Mouse (Mus musculus): ENCODE data around the gene Smim24. TPM values are rescaled to one million over a fixed set of nuclear protein-coding genes. Genes with fewer than 3 reads are reported as not detected.
A peak's percentile ranks its signal among the peaks of the same experiment; 100 is the strongest.

Gene Smim24
- polyA plus RNA-seq, 1 experiment from 2014 or later = 4.2 TPM

DNA sequence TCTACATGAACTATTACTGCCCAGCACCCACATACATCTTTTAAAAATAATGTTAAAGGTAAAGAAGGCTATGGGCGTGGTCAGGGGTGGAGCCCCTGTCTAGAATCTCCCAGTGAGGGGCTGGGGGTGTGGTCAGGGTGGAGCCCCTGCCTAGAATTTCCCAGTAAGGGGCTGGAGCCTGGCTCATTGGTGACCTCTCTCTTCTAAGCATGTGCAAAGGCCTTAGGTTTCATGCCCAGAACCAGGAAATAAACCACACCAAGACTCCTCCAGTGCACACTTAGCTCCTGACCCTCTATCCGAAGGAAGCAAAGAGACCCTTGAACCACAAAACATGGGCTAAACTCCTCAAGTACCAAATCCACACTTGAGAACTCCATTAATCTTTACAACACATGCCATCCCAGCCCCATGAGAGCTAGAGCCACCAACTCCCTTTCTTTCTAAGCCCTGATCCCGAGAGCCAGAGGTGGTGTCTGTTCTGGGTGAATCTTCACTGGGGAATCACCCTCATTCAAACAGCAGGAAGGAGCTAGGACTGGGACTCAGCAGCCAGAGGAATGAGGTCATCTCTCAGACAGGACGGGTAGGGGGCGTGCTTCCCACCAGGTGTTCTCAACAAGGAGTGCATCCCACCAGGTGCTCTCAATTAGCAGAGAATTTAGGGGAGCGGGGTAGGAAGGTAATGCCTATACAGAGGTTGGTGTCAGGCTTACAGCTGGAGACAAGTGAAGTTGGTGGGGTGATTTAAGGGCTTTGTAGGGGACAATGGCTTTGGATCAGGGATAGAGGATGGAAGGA is 16.1 kb upstream of the Smim24 start:
- peaks cover 4% of the 10 kb centered on the region for H3K36me3 ChIP-seq (ENCODE audit: control insufficient read depth, insufficient read depth, low read length)
- peak overlapping the region; percentile 83 for H3K4me2 ChIP-seq
- no peak for ATAC-seq (replicated peaks; ENCODE audit: insufficient number of reproducible peaks, low FRiP score, low TSS enrichment)
- peak overlapping the region; percentile 93 for H3K4me3 ChIP-seq (ENCODE audit: low read depth, low read length)
- peaks cover 21% of the 10 kb centered on the region for H3K4me1 ChIP-seq (ENCODE audit: control insufficient read depth, insufficient read depth, low read length)
- WGBS (ENCODE audit: insufficient replicate concordance) = 32% methylated on average over 6 of the region's 6 CpGs
- peak overlapping the region; percentile 97 for H3K9ac ChIP-seq (ENCODE audit: low read depth, low read length)
- no peaks in the 10 kb centered on the region for H3K9me3 ChIP-seq (replicated peaks; ENCODE audit: control insufficient read depth, low read length)
- no peaks in the 10 kb centered on the region for H3K27me3 ChIP-seq (ENCODE audit: control insufficient read depth, insufficient read depth, low read length)
- 0 out of 2 replicates have a peak overlapping the region, but pooled peaks have one; percentile 18 for H3K27ac ChIP-seq (ENCODE audit: low read depth, low read length)

DNA sequence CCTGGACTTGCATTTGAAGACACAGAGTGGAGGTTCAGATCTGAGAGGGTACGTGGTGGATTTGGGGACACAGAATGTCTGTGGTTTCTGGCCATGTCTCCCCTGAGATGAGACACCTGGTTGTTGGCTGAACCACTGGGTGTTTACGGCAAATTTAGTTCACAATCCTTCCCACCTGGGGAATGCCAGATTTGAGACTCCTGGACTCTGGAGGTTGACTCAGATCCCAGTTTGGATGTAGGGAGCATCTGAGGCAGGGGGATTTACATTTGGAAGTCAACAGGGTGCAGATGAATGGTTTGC is 15.5 kb upstream of the Smim24 start:
- Histone ChIP-seq H3K4me1 (ENCODE audit: control insufficient read depth, insufficient read depth, low read length) (peaks cover 26% of the 10 kb centered on the region), H3K9ac (ENCODE audit: low read depth, low read length) (peak overlapping the region; percentile 97), H3K4me2 (peak overlapping the region; percentile 83), H3K27ac (ENCODE audit: low read depth, low read length) (no peak overlapping the region), H3K27me3 (ENCODE audit: control insufficient read depth, insufficient read depth, low read length) (no peaks in the 10 kb centered on the region), H3K4me3 (ENCODE audit: low read depth, low read length) (peak overlapping the region; percentile 93), H3K9me3 (replicated peaks; ENCODE audit: control insufficient read depth, low read length) (no peaks in the 10 kb centered on the region), H3K36me3 (ENCODE audit: control insufficient read depth, insufficient read depth, low read length) (peaks cover 4% of the 10 kb centered on the region; the same call in 1 of the 2 replicates)
- ATAC-seq (replicated peaks; ENCODE audit: insufficient number of reproducible peaks, low FRiP score, low TSS enrichment) = no peak
- WGBS (ENCODE audit: insufficient replicate concordance) = 43% methylated on average over 2 of the region's 2 CpGs

DNA sequence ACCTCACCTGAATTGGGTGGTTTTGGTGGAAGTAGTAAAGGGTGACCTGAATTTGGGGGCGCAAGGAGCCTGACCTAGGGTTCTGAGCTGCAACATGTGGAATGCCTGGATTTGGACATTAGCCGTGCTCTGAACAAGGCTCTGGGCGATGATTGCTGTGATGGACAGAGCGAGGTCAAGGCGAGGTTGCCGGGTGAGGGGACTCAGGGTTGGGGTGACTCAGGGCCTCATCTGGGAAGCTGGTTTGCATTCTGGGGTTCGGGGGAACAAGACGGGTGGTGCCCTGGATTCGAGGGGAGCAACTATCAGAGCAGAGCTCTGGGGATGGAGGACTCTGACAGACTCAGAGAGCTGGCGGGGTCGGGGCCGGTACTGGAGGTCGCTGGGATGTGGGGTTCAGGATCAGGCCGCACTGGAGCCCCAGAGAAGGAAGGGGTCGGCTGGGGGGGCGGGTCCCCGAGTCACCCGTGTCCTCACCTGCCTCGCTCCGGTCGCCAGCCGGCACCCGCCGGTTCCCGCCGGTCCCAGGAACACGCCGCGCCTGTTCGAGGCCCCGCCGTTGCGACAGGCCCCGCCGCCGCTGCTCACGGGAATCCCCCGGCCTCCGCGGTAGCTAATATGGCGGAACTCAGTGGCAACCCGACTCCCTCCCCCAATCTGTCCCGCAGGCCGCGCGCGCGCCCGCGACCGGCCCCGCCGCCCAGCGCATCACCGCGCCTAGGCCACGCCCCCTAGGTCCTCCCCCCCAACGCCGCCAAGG is 14.9 kb upstream of the Smim24 start, which contains the start of gene Fzr1:
TSS of gene Fzr1 (minus strand) at position 724 of the 760 bp plus-strand sequence.
- Histone ChIP-seq H3K36me3 (ENCODE audit: control insufficient read depth, insufficient read depth, low read length) (peaks cover 1% of the 10 kb centered on the region; the same call in 1 of the 2 replicates), H3K27ac (ENCODE audit: low read depth, low read length) (peak within 1 kb of the TSS; percentile 79), H3K4me1 (ENCODE audit: control insufficient read depth, insufficient read depth, low read length) (peaks cover 29% of the 10 kb centered on the region), H3K9me3 (replicated peaks; ENCODE audit: control insufficient read depth, low read length) (no peaks in the 10 kb centered on the region), H3K9ac (ENCODE audit: low read depth, low read length) (peak within 1 kb of the TSS; percentile 97), H3K4me3 (ENCODE audit: low read depth, low read length) (peak within 1 kb of the TSS; percentile 93), H3K4me2 (peak within 1 kb of the TSS; percentile 83), H3K27me3 (ENCODE audit: control insufficient read depth, insufficient read depth, low read length) (no peaks in the 10 kb centered on the region)
- WGBS (ENCODE audit: insufficient replicate concordance) = under 1% methylated on average over 56 of the region's 59 CpGs
- no peak; the same call in 1 of the 2 replicates for ATAC-seq (replicated peaks; ENCODE audit: insufficient number of reproducible peaks, low FRiP score, low TSS enrichment)

DNA sequence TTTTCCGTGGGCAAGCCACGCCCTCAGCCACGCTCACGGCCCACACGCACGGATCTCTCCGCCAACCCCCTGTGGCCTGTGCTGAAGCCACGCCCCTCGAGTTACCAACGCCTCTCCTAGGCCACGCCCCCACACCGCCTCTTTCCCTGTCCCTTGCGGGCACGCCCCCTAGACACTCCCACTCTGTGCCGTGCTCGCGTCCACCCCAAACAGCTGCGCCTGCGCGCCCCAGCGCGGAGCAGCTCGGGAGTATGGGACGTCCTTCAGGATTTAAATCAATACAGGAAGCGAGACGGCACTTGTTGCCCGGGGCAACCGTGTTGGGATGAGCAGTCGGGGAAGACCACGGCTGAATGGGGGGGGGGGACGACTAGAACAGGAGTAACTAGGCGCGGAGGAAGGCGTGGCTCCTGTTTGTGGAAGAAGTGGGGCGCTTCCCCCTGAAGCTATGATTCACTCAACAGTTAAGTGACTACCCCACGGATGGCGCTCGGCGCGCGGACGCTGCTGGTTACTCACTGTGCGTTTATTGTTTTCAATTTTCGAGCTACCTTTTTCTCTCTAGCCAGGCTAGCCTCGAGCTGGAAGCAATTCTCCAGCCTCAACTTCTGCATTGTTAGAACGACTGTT is 14.2 kb upstream of the Smim24 start:
- H3K4me1 ChIP-seq (ENCODE audit: control insufficient read depth, insufficient read depth, low read length) = peaks cover 29% of the 10 kb centered on the region
- H3K27me3 ChIP-seq (ENCODE audit: control insufficient read depth, insufficient read depth, low read length) = no peaks in the 10 kb centered on the region
- WGBS (ENCODE audit: insufficient replicate concordance) = under 1% methylated on average over 45 of the region's 46 CpGs
- H3K9me3 ChIP-seq (replicated peaks; ENCODE audit: control insufficient read depth, low read length) = no peaks in the 10 kb centered on the region
- H3K4me2 ChIP-seq = peak overlapping the region; percentile 83
- H3K4me3 ChIP-seq (ENCODE audit: low read depth, low read length) = peak overlapping the region; percentile 93
- H3K9ac ChIP-seq (ENCODE audit: low read depth, low read length) = peak overlapping the region; percentile 97
- ATAC-seq (replicated peaks; ENCODE audit: insufficient number of reproducible peaks, low FRiP score, low TSS enrichment) = peak; percentile 96
- no peaks in the 10 kb centered on the region for H3K36me3 ChIP-seq (ENCODE audit: control insufficient read depth, insufficient read depth, low read length)
- H3K27ac ChIP-seq (ENCODE audit: low read depth, low read length) = peak overlapping the region; percentile 77

DNA sequence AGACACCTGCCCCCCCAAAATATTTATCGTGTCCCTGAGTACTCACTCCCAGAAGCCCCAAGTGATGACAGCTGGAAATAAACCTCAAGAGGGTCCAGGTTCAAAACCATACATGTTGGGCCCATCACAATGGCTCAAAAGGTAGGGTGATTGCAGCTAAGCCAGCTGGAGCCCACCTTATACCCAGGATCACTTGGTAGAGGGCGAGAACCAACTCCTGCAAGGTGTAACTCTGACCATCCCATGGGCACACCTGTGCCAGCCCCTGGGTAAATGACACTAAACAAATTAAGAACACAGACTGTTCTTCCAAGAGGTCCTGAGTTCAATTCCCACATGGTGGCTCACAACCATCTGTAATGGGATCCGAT is 13.7 kb upstream of the Smim24 start:
- H3K4me1 ChIP-seq (ENCODE audit: control insufficient read depth, insufficient read depth, low read length) = peaks cover 29% of the 10 kb centered on the region
- 58% methylated on average over 3 of the region's 3 CpGs for WGBS (ENCODE audit: insufficient replicate concordance)
- no peaks in the 10 kb centered on the region for H3K27me3 ChIP-seq (ENCODE audit: control insufficient read depth, insufficient read depth, low read length)
- H3K27ac ChIP-seq (ENCODE audit: low read depth, low read length) = peak overlapping the region; percentile 77
- no peaks in the 10 kb centered on the region for H3K9me3 ChIP-seq (replicated peaks; ENCODE audit: control insufficient read depth, low read length)
- H3K36me3 ChIP-seq (ENCODE audit: control insufficient read depth, insufficient read depth, low read length) = no peaks in the 10 kb centered on the region
- peak overlapping the region; percentile 83 for H3K4me2 ChIP-seq
- no peak for ATAC-seq (replicated peaks; ENCODE audit: insufficient number of reproducible peaks, low FRiP score, low TSS enrichment)
- peak overlapping the region; percentile 97 for H3K9ac ChIP-seq (ENCODE audit: low read depth, low read length)
- H3K4me3 ChIP-seq (ENCODE audit: low read depth, low read length) = peak overlapping the region; percentile 93

DNA sequence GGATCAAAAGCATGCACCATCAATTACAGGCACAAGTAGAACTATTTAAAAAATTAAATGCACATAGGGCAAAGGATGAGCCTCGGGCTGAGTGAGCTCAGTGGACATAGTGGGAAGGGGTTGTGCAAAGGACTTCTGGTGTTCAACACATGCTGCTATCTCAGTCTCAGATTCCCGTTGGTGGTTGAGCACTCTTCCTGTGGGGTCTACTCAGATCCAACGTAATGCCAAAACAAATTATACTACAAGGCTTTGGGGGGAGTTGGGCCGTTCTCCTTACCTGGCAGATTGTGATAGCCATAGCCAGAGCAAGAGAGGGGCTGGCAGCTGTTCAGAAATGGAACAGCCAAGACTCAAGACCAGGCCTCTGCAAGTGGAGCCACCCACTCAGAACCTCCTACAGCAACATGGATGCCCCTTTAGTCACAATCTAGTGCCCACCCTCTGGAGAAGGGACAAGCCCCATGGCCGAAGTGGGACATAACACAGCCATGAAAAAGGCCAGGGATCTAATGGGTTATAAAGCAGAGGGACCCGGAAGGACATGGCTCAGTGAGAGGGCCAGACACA is 13.0 kb upstream of the Smim24 start:
- Histone ChIP-seq H3K4me2 (no peak overlapping the region), H3K27ac (ENCODE audit: low read depth, low read length) (no peak overlapping the region)

DNA sequence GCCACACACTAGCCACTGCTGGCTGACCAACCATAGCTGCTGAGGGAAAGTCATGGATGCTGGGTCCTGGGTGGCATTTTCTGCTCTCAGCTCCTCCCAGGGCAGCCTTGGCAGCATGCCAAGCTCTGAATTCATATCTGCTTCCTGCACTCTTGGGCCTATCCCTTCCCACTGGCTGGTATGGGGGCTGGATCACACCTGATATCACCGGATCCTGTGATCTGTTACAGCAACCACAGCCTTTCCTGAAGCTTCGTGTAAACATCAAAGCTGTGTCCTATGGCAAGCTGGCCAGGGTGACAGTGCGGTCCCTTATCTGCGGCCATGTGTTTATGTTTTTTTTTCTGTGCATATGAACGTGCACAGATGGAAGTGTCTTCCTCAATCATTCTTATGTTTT is 10.8 kb upstream of the Smim24 start:
- no peak overlapping the region for H3K4me2 ChIP-seq
- no peak for ATAC-seq (replicated peaks; ENCODE audit: insufficient number of reproducible peaks, low FRiP score, low TSS enrichment)
- H3K36me3 ChIP-seq (ENCODE audit: control insufficient read depth, insufficient read depth, low read length) = peaks cover 9% of the 10 kb centered on the region
- peaks cover 31% of the 10 kb centered on the region for H3K4me1 ChIP-seq (ENCODE audit: control insufficient read depth, insufficient read depth, low read length)
- H3K9ac ChIP-seq (ENCODE audit: low read depth, low read length) = peak overlapping the region; percentile 34; the same call in 1 of the 2 replicates
- no peaks in the 10 kb centered on the region for H3K9me3 ChIP-seq (replicated peaks; ENCODE audit: control insufficient read depth, low read length)
- no peak overlapping the region; the same call in 1 of the 2 replicates for H3K4me3 ChIP-seq (ENCODE audit: low read depth, low read length)
- peak overlapping the region; percentile 57 for H3K27ac ChIP-seq (ENCODE audit: low read depth, low read length)
- WGBS (ENCODE audit: insufficient replicate concordance) = 45% methylated on average over 5 of the region's 5 CpGs
- H3K27me3 ChIP-seq (ENCODE audit: control insufficient read depth, insufficient read depth, low read length) = no peaks in the 10 kb centered on the region

More for the DNA sequence above, 13.0 kb upstream of the Smim24 start:
- WGBS (ENCODE audit: insufficient replicate concordance) = 88% methylated on average over 6 of the region's 6 CpGs
- no peak overlapping the region for H3K4me3 ChIP-seq (ENCODE audit: low read depth, low read length)
- H3K36me3 ChIP-seq (ENCODE audit: control insufficient read depth, insufficient read depth, low read length) = no peaks in the 10 kb centered on the region
- ATAC-seq (replicated peaks; ENCODE audit: insufficient number of reproducible peaks, low FRiP score, low TSS enrichment) = no peak
- no peak overlapping the region for H3K9ac ChIP-seq (ENCODE audit: low read depth, low read length)
- no peaks in the 10 kb centered on the region for H3K9me3 ChIP-seq (replicated peaks; ENCODE audit: control insufficient read depth, low read length)
- peaks cover 30% of the 10 kb centered on the region for H3K4me1 ChIP-seq (ENCODE audit: control insufficient read depth, insufficient read depth, low read length)
- H3K27me3 ChIP-seq (ENCODE audit: control insufficient read depth, insufficient read depth, low read length) = no peaks in the 10 kb centered on the region
